Mouse (Mus musculus) thymus, adult 2 months (tissue): ENCODE measurements around the gene Hnrnpul2. TPM values are rescaled to one million over a fixed set of nuclear protein-coding genes. Genes with fewer than 3 reads are reported as not detected.
"Not testable (repeated sequence)": the region's sequence is repeated elsewhere in the genome, so short reads cannot be mapped to it uniquely, and the experiment has no call there.

Experiments used
- DNase-seq: peaks from one replicate; pipeline ENCODE4 v3.0.0; 2021
- H3K27ac ChIP-seq: fragments of 200-500 bp; 2 replicates; pipeline ENCODE4 v1.5.1; 2012; ENCODE audit warnings: low read length, control low read depth; ENCODE audit not compliant: control insufficient read depth, insufficient read depth
- H3K27me3 ChIP-seq: fragments of 200-500 bp; 2 replicates; pipeline ENCODE4 v1.6.1; 2012; ENCODE audit warnings: mild to moderate bottlenecking, low read length, moderate library complexity, mixed read lengths; ENCODE audit not compliant: control insufficient read depth, insufficient read depth
- H3K36me3 ChIP-seq: fragments of 200-500 bp; 2 replicates; pipeline ENCODE4 v1.6.1; 2012; ENCODE audit warnings: mild to moderate bottlenecking, low read length, moderate library complexity; ENCODE audit not compliant: control insufficient read depth, insufficient read depth
- H3K4me1 ChIP-seq: fragments of 200-500 bp; replicated peaks from 2 replicates; pipeline ENCODE4 v1.6.1; 2012; ENCODE audit warnings: low read length; ENCODE audit not compliant: control insufficient read depth, insufficient read depth
- H3K4me3 ChIP-seq: fragments of 200-500 bp; 2 replicates; pipeline ENCODE4 v1.5.1; 2012; ENCODE audit warnings: mild to moderate bottlenecking, low read length, control low read depth, moderate library complexity; ENCODE audit not compliant: control insufficient read depth, insufficient read depth
- CTCF ChIP-seq: fragments of 200-500 bp; IDR thresholded peaks from 2 replicates; pipeline ENCODE4 v1.5.1; 2012; ENCODE audit warnings: mild to moderate bottlenecking, control low read depth, low read length, moderate library complexity, borderline replicate concordance; ENCODE audit not compliant: control insufficient read depth, poor library complexity, insufficient read depth; ENCODE audit errors: extremely low read depth
- POLR2A ChIP-seq: fragments of 200-500 bp; IDR thresholded peaks from 2 replicates; pipeline ENCODE4 v1.6.1; 2012; ENCODE audit warnings: mild to moderate bottlenecking, low read length, control low read depth, moderate library complexity; ENCODE audit not compliant: control insufficient read depth, poor library complexity, insufficient read depth; ENCODE audit errors: extremely low read depth
- WGBS: fragments of 180-500 bp; shearing (Covaris S2); methylation state at CpG from one replicate; pipeline ENCODE4 v1.1.7; 2018; 5-methylcytosine and 5-hydroxymethylcytosine counted together
- polyA plus RNA-seq: library from polyadenylated mRNA; depleted of rRNA; stranded (reverse); fragments of >200 nt; gene quantifications from 2 replicates; pipeline ENCODE4 v1.2.3, GENCODE M21; 2012

Hnrnpul2 gene
- polyA plus RNA-seq, 1 experiment: 29.3 TPM

DNA sequence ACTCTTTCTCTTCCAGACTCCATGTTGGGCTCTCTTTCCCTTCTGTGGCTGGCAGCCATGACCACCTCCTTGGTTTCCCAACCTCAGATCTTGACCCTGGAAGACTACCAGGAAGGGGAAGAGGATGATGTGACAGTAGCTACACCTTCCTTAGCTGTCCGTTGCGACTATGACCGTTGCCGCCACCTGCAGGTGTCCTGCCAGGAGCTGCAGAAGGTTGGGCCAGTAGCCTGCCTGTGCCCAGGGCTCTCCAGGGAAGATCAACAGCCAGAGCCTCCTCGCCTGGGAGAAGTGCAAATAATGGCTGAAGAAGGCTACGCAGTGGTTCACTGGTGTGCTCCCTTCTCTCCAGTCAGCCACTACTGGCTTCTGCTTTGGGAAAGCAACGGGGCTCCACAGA lies 31.8 kb downstream of the Hnrnpul2 start:
- WGBS: 76% methylated on average over 7 of the region's 7 CpGs
- no peak for DNase-seq
- no peaks in the 10 kb centered on the region for H3K27me3 ChIP-seq

DNA sequence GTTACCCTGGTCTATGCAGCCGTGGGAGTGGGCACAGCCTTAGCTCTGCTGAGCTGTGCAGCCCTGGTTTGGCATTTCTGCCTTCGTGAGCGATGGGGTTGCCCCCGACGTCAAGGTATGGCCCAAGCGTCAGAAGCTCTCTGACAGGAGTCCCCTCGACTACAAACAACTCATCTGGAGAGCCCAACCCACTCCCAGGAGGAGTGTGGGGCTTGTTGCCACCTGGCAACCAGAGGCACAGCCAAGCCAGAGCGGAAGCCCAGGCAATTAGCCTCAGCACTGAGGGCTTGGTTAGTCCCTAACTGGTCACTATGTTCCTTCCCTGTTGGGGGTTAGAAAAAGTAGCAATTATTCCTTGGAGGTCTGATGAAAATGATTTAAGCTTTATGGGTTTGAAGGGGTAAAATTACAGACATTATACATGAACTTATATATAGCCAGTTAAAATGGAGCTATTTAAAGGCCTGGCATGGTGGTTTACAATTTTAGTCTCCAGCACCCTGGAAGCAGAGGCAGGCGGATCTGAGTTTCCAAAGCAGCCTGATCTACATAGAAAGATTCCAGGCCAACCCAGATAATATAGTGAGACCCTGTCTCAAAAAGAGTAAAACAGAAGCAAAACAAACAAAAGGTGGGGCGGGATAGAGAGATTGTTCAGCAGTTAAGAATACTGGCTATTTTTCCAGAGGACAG lies 32.6 kb downstream of the Hnrnpul2 start:
- peaks cover 1% of the 10 kb centered on the region; the same call in 1 of the 2 replicates for H3K36me3 ChIP-seq
- no peak overlapping the region for H3K4me3 ChIP-seq
- TF ChIP-seq CTCF (no peak), POLR2A (no peak)
- 84% methylated on average over 10 of the region's 10 CpGs for WGBS
- no peaks in the 10 kb centered on the region for H3K27me3 ChIP-seq
- no peak for DNase-seq
- no peaks in the 10 kb centered on the region for H3K4me1 ChIP-seq
- no peak overlapping the region for H3K27ac ChIP-seq

More for the DNA sequence above, 31.8 kb downstream of the Hnrnpul2 start:
- Histone ChIP-seq H3K27ac (no peak overlapping the region), H3K4me3 (no peak overlapping the region), H3K4me1 (no peaks in the 10 kb centered on the region), H3K36me3 (peaks cover 3% of the 10 kb centered on the region; the same call in 1 of the 2 replicates)
- no peak for TF ChIP-seq CTCF
- TF ChIP-seq POLR2A: no peak

DNA sequence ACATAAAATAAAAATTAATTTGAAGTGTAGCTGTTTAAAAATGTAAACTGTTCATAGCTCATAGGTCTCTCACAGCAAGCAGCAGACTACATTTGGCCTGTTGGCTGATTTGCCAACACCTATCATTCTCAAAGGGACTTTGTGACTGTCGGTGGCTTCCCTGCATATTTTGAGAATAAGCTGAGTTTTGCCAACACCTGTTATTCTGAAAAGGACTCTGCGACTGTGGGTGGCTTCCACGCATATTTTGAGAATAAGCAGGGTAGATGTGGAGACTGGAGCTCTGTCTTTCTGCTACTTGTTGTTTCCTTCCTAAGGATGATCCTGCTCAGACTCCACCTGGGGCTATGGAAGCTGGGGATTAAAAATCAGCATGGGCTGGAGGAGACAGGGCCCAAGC lies 33.3 kb downstream of the Hnrnpul2 start:
- no peaks in the 10 kb centered on the region for H3K27me3 ChIP-seq
- WGBS: 91% methylated on average over 3 of the region's 3 CpGs
- H3K4me3 ChIP-seq: no peak overlapping the region
- H3K27ac ChIP-seq: no peak overlapping the region
- no peak for TF ChIP-seq CTCF
- no peak for TF ChIP-seq POLR2A
- no peaks in the 10 kb centered on the region for H3K36me3 ChIP-seq
- no peaks in the 10 kb centered on the region for H3K4me1 ChIP-seq
- no peak for DNase-seq

DNA sequence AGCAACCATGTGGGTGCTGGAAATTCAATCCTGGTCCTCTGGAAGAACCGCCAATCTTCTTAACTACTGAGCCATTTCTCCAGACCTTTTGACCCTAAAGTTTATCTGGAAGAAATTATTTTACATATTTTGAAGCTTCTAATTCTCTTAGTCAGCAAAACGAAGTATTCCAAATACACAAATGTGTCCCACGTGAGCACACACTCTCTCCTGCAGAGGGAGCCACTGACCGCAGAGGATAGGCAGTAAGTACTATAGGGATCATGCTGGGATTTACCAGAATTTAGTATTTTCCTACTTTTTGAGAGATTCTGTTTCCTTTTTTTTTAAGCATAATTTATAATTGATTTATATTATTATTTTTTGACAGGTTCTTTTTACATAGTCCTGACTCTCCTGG lies 37.9 kb downstream of the Hnrnpul2 start:
- DNase-seq: peak; percentile 50
- Histone ChIP-seq H3K36me3 (no peaks in the 10 kb centered on the region), H3K4me3 (no peak overlapping the region), H3K27me3 (no peaks in the 10 kb centered on the region), H3K4me1 (no peaks in the 10 kb centered on the region), H3K27ac (no peak overlapping the region)
- TF ChIP-seq CTCF (no peak), POLR2A (no peak)
- WGBS: 33% methylated on average over 4 of the region's 4 CpGs

DNA sequence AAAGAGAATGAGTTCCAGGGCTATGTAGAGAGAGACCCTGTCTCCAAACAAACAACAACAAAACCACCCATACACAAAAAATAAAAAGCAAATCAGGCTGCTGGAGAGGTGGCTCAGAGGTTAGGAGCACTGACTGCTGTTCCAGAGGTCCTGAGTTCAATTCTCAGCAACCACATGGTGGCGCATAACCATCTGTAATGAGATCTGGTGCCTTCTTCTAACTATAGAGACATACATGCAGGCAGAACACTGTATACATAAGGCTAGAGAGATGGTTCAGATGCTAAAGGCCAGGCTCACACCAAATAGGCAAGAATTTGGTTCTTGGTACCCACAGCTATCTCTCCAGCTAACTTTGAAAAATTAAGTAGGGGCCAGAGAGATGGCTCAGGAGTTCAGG lies 39.2 kb downstream of the Hnrnpul2 start:
- H3K27me3 ChIP-seq: no peaks in the 10 kb centered on the region
- TF ChIP-seq CTCF (no peak), POLR2A (no peak)
- H3K36me3 ChIP-seq: no peaks in the 10 kb centered on the region
- DNase-seq: peak; percentile 61
- no peaks in the 10 kb centered on the region for H3K4me1 ChIP-seq
- 39% methylated on average over 1 of the region's 1 CpGs for WGBS
- H3K4me3 ChIP-seq: no peak overlapping the region
- H3K27ac ChIP-seq: no peak overlapping the region

DNA sequence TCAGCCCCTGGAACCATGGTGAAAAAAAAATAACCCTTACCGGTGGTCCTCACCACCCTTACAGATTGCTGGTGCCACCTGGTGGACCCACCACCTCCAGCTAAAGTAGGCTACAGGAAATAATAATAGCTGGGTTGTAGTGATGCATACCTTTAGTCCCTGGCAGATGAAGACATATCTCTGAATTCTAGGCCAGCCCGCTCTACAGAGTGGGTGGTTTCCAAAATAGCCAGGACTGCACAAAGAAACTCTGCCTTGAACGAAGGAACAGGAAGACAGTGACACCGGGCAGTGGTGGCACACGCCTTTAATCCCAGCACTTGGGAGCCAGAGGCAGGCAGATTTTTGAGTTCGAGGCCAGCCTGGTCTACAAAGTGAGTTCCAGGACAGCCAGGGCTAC lies 44.5 kb downstream of the Hnrnpul2 start:
- Histone ChIP-seq H3K36me3 (no peaks in the 10 kb centered on the region), H3K4me1 (no peaks in the 10 kb centered on the region), H3K27me3 (no peaks in the 10 kb centered on the region), H3K27ac (no peak overlapping the region), H3K4me3 (no peak overlapping the region)
- no peak for DNase-seq
- WGBS: 90% methylated on average over 6 of the region's 6 CpGs
- TF ChIP-seq CTCF: no peak
- no peak for TF ChIP-seq POLR2A

DNA sequence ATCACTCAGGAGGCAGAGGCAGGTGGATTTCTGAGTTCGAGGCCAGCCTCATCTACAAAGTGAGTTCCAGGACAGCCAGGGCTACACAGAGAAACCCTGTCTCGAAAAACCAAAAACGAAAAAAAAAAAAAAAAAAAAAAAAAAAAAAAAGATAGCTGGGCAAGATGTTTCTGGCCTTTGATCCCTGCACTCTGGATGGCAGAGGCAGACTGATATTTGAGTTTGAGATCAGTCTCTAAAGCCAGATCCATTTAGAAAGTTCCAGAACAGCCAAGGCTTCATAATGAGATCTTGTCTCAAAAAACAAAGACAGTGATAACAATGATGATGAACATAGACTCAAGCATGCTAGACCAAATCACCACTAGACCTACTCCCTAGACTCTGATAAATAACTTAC lies 50.6 kb downstream of the Hnrnpul2 start:
- 66% methylated on average over 3 of the region's 3 CpGs for WGBS
- not testable (repeated sequence) for H3K4me3 ChIP-seq, H3K4me1 ChIP-seq, DNase-seq, H3K27ac ChIP-seq, H3K27me3 ChIP-seq
- peaks cover 18% of the 10 kb centered on the region for H3K36me3 ChIP-seq
